Mouse (Mus musculus) E14TG2a.4 (cell line): ENCODE results near the gene Zbtb7a.

Source experiments
- CTCF ChIP-seq: conservative IDR thresholded peaks from 2 replicates; pipeline ENCODE4 v1.5.1; 2014; ENCODE audit warnings: low read length
- NANOG ChIP-seq: IDR thresholded peaks from 2 replicates; pipeline ENCODE4 v1.6.1; 2014; ENCODE audit warnings: borderline replicate concordance, low read length, mixed read lengths
- POU5F1 ChIP-seq: IDR thresholded peaks from 2 replicates; pipeline ENCODE4 v1.6.1; 2014; ENCODE audit warnings: low read length, borderline replicate concordance

DNA sequence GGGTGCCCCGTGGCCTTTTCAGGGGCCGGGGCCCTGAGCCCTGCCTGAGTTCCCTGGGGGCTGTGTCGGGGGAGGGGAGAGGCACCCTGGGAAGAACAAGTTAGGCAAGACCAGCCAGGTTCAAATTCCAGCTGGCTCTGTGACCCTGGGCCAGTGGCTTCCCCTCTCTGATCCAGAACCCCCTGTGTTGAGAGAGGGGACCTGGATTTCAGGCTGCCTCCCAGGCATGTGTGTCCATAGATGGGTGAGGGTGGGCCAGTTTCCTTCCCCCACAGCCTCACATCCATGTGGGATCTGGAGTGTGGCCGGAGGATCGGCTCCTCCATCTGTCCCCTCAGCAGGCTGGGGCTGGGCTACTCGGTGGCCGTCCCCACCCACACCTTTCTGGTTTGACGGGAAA is 5.0 kb downstream of the Zbtb7a start:
- TF ChIP-seq CTCF (no peak), NANOG (no peak), POU5F1 (no peak)
